Mouse (Mus musculus) liver, embryonic 14.5 days (tissue): Measurements from ENCODE around the gene Hipk4.

Source experiments
- CTCF ChIP-seq: IDR thresholded peaks from 2 replicates; pipeline ENCODE4 v1.5.1; 2016; ENCODE audit warnings: antibody characterized with exemption, low read depth, control low read depth
- EP300 ChIP-seq: IDR thresholded peaks from 2 replicates; pipeline ENCODE4 v1.6.1; 2016; ENCODE audit warnings: antibody characterized with exemption, low read depth

GRCm38 (mm10) chr7:27540521-27540920, 17.5 kb downstream of the Hipk4 start:
- TF ChIP-seq CTCF (no peak), EP300 (peak; percentile 81)
